Mouse (Mus musculus) kidney, postnatal 0 days (tissue): ENCODE measurements around the gene B3galt1. TPM values are rescaled to one million over a fixed set of nuclear protein-coding genes. Genes with fewer than 3 reads are reported as not detected.

ENCODE experiments used
- ATAC-seq: fragments of 200-750 bp; cut with Nextera tagmentation; replicated peaks from 2 replicates; pipeline ENCODE4 v1.8.0; 2017; ENCODE audit warnings: low read depth, moderate number of reproducible peaks, moderate TSS enrichment, moderate library complexity; ENCODE audit not compliant: low FRiP score
- DNase-seq: peaks from one replicate; pipeline ENCODE4 v3.0.0-alpha.2; 2016; ENCODE audit warnings: low spot score
- H3K27ac ChIP-seq: fragments of 300-500 bp; sonication (generic); 2 replicates; pipeline ENCODE4 v1.5.1; 2014; ENCODE audit warnings: mild to moderate bottlenecking
- H3K27me3 ChIP-seq: fragments of 300-500 bp; sonication (generic); 2 replicates; pipeline ENCODE4 v1.6.1; 2014; ENCODE audit warnings: low read length, mixed read lengths; ENCODE audit not compliant: insufficient read depth
- H3K36me3 ChIP-seq: fragments of 300-500 bp; sonication (generic); 2 replicates; pipeline ENCODE4 v1.6.1; 2014; ENCODE audit warnings: low read length, mixed read lengths; ENCODE audit not compliant: insufficient read depth
- H3K4me1 ChIP-seq: fragments of 300-500 bp; sonication (generic); replicated peaks from 2 replicates; pipeline ENCODE4 v1.6.1; 2014; ENCODE audit warnings: antibody characterized with exemption, low read length, mixed read lengths; ENCODE audit not compliant: insufficient read depth
- H3K4me2 ChIP-seq: fragments of 300-500 bp; sonication (generic); 2 replicates; pipeline ENCODE4 v1.6.1; 2014; ENCODE audit warnings: mild to moderate bottlenecking, low read length, moderate library complexity, mixed read lengths
- H3K4me3 ChIP-seq: fragments of 300-500 bp; sonication (generic); replicated peaks from 2 replicates; pipeline ENCODE4 v1.5.1; 2014; ENCODE audit warnings: low read depth, low read length
- H3K9ac ChIP-seq: fragments of 300-500 bp; sonication (generic); 2 replicates; pipeline ENCODE4 v1.6.1; 2014; ENCODE audit warnings: low read depth, low read length
- H3K9me3 ChIP-seq: fragments of 300-500 bp; sonication (generic); replicated peaks from 2 replicates; pipeline ENCODE4 v1.6.1; 2016; ENCODE audit warnings: low read length, inconsistent platforms, mixed read lengths
- CTCF ChIP-seq: IDR thresholded peaks from 2 replicates; pipeline ENCODE4 v1.5.1; 2016; ENCODE audit warnings: antibody characterized with exemption, low read depth, mild to moderate bottlenecking, moderate library complexity
- WGBS: fragments of 180-500 bp; shearing (Covaris S2); extraction: QIAGEN DNeasy Blood & Tissue Kit; methylation state at CpG from one replicate; pipeline ENCODE4 v1.1.7; 2014; 5-methylcytosine and 5-hydroxymethylcytosine counted together
- polyA plus RNA-seq: library from polyadenylated mRNA; unstranded; fragments of >200 nt; fragmentation: Nextera tagmentation; extraction: Ambion mirVana; gene quantifications from 2 replicates; pipeline ENCODE4 v1.2.1, GENCODE M21; 2015

Gene B3galt1
- polyA plus RNA-seq, 1 experiment from 2014 or later: 4.8 TPM

DNA sequence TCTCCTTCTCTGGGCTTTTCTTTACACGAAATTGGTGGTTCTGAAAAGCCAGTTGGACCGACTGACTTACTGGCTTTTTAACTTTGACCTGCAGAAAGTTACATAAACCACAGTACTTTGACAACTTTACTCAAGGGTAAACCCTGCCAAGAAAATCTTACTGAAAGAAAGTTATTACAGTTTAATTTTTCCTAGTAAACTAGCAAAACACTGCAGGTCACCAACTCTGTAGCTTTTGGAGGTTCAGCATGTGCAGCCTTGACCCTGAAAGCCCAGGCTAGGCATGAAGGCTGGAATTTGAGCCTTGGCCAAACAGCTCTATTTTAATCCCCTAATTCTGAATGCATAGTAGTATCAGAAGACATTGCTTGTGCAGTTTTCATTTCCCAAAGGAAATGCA, 391.9 kb downstream of the B3galt1 start:
- WGBS: 69% methylated on average over 2 of the region's 2 CpGs
- Histone ChIP-seq H3K4me2 (no peak overlapping the region), H3K4me1 (no peaks in the 10 kb centered on the region), H3K36me3 (no peaks in the 10 kb centered on the region), H3K27ac (no peak overlapping the region), H3K27me3 (no peaks in the 10 kb centered on the region), H3K9me3 (no peaks in the 10 kb centered on the region), H3K9ac (no peak overlapping the region), H3K4me3 (no peak overlapping the region)
- ATAC-seq: no peak
- no peak for TF ChIP-seq CTCF
- peak; percentile 78 for DNase-seq

DNA sequence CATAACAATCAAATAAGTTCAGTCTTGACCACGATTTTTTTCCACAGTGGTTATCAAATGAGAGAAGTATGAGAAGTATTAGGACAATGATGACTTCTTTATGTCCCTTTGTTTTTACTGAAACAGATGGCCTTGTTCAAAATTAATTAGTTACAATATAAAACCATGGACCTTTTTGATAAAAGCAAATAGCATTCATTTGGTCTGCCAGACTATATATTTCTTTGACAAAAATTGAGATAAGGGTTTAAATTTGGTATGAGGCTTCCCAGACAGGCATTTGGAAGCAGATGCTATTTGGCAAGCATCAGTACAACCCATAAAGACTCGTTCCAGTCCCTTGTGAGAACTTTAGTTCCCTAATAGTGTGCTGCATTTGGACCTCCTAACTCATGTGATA, 395.0 kb downstream of the B3galt1 start:
- no peaks in the 10 kb centered on the region for H3K36me3 ChIP-seq
- WGBS: 46% methylated on average over 2 of the region's 2 CpGs
- no peak for TF ChIP-seq CTCF
- ATAC-seq: no peak
- peak; percentile 69 for DNase-seq
- H3K4me3 ChIP-seq: no peak overlapping the region
- H3K9ac ChIP-seq: no peak overlapping the region
- no peaks in the 10 kb centered on the region for H3K4me1 ChIP-seq
- H3K9me3 ChIP-seq: no peaks in the 10 kb centered on the region
- H3K4me2 ChIP-seq: no peak overlapping the region
- no peak overlapping the region for H3K27ac ChIP-seq
- no peaks in the 10 kb centered on the region for H3K27me3 ChIP-seq

DNA sequence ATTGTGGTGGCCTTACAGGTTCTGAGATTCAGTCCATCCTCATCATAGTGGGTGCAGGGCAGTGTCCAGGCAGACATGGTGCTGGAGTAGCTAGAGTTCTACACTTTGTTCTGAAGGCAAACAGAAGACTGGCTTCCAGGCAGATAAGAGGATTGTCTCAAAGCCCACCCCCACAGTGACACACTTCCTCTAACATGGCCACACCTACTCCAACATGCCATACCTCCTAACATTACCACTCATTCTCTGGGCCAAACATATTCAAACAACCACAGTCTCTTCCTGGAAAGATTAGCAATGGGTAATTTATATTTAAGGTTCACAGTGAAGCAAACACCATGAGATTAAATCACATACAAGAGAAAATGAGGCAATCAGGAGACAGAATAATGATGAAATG, 403.1 kb downstream of the B3galt1 start:
- Histone ChIP-seq H3K4me1 (no peaks in the 10 kb centered on the region), H3K27me3 (no peaks in the 10 kb centered on the region), H3K4me3 (no peak overlapping the region), H3K9me3 (no peaks in the 10 kb centered on the region), H3K27ac (no peak overlapping the region), H3K36me3 (no peaks in the 10 kb centered on the region), H3K4me2 (no peak overlapping the region), H3K9ac (no peak overlapping the region)
- no peak for ATAC-seq
- TF ChIP-seq CTCF: no peak
- DNase-seq: no peak

DNA sequence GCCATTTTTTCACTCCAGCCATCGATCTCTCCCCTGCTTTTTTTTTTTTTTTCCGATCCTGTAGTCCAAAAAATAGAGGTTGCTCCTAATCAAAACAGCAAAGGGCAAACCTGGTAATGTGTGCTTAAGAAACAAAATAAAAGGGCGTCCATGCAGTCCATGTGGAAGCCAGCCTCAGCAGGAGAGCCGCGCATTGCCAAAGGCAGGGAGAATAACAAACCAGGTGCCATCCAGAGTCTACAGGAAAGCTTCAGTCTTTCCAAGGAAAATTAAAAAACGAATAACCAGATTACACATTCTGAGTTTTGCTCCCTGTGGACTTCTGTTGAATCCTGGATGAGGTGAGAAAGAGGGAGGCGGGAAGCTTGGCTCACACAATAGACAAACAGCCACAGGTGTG, 405.4 kb downstream of the B3galt1 start:
- no peak for ATAC-seq
- no peak overlapping the region for H3K4me2 ChIP-seq
- no peak for DNase-seq
- H3K9me3 ChIP-seq: no peaks in the 10 kb centered on the region
- no peak for TF ChIP-seq CTCF
- H3K27me3 ChIP-seq: no peaks in the 10 kb centered on the region
- no peak overlapping the region for H3K4me3 ChIP-seq
- no peaks in the 10 kb centered on the region for H3K4me1 ChIP-seq
- 86% methylated on average over 7 of the region's 7 CpGs for WGBS
- H3K27ac ChIP-seq: no peak overlapping the region
- H3K9ac ChIP-seq: no peak overlapping the region
- H3K36me3 ChIP-seq: no peaks in the 10 kb centered on the region

DNA sequence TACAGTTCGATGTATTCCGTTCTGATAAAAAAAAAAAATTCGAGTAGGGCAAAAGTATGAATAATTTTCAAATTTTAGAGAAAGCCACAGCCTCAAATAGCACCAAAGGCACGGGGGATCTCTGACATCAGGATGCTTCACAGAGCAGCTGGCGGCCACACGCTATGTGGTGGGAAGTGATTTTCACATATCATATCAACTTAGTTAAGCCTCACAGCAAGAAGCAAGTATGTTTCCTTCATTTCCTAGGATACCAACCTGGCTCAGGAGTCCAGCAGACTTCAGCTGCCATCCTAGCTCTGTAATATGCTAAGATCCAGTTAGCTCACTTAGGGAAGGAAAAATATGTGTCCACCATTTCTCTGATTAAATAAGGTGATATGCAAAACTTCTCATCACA, 405.9 kb downstream of the B3galt1 start:
- TF ChIP-seq CTCF: no peak
- 91% methylated on average over 6 of the region's 6 CpGs for WGBS
- ATAC-seq: no peak
- DNase-seq: no peak
- Histone ChIP-seq H3K36me3 (no peaks in the 10 kb centered on the region), H3K4me3 (no peak overlapping the region), H3K27me3 (no peaks in the 10 kb centered on the region), H3K4me1 (no peaks in the 10 kb centered on the region), H3K9ac (no peak overlapping the region), H3K4me2 (no peak overlapping the region), H3K27ac (no peak overlapping the region), H3K9me3 (no peaks in the 10 kb centered on the region)

DNA sequence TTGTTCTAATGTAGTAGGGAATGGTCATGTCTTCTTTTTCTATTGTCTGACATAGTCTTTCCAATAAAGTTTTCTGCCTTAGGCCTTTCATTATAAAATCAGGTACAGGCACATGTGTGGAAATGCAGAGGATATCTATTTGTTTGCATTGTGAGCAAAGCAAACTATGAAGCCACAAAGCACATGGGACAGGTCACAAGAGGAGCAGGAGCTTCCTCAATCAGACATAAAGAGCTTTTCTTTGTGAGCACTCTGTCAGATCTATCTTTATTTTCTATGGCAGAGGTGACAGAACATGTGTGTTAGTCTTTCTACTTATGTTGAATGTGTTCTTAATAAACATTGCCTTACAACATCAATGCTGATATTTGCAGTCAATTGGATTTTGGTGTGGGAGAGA, 410.1 kb downstream of the B3galt1 start:
- H3K27ac ChIP-seq: no peak overlapping the region
- no peak overlapping the region for H3K9ac ChIP-seq
- no peaks in the 10 kb centered on the region for H3K36me3 ChIP-seq
- no peaks in the 10 kb centered on the region for H3K4me1 ChIP-seq
- no peak for ATAC-seq
- no peak overlapping the region for H3K4me2 ChIP-seq
- TF ChIP-seq CTCF: no peak
- H3K27me3 ChIP-seq: no peaks in the 10 kb centered on the region
- H3K9me3 ChIP-seq: no peaks in the 10 kb centered on the region
- no peak overlapping the region for H3K4me3 ChIP-seq
- DNase-seq: no peak

DNA sequence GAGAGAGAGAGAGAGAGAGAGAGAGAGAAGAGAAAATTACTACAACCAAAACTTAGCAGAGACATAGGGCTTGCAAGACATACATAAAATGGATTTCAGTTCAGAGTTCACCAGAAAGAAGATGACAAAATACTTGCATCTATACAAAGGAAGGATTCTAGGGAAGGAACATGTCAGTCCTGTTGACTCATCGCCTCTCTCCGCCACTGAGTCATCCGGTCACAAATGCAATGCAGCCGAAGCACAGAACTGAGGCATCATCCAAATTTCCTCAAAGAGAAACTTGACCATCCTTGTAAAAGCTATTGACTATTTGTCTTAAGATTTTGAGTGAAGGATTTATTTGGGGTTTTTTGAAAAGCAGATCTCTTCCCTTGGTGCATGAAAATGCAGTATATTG, 410.8 kb downstream of the B3galt1 start:
- Histone ChIP-seq H3K4me3 (no peak overlapping the region), H3K27me3 (no peaks in the 10 kb centered on the region), H3K9me3 (no peaks in the 10 kb centered on the region), H3K27ac (no peak overlapping the region), H3K36me3 (no peaks in the 10 kb centered on the region), H3K4me2 (no peak overlapping the region), H3K4me1 (no peaks in the 10 kb centered on the region), H3K9ac (no peak overlapping the region)
- ATAC-seq (no peak), DNase-seq (no peak)
- 89% methylated on average over 4 of the region's 4 CpGs for WGBS
- TF ChIP-seq CTCF: no peak
